Mouse (Mus musculus): Measurements from ENCODE around the gene Rmnd5b.

- TF ChIP-seq POLR2A (IDR thresholded peaks at IDR 0.05; ENCODE audit: borderline replicate concordance, insufficient read depth, low read length), result no peak
- TF ChIP-seq CTCF (IDR thresholded peaks at IDR 0.05; ENCODE audit: borderline replicate concordance, insufficient read depth, low read depth, low read length), result no peak
These were observed 10.5 kb upstream of the Rmnd5b start for GRCm38 (mm10) chr11:51646245-51646644.

Data from cerebellum, adult 2 months (tissue).